Mouse (Mus musculus) cortical plate, adult 2 months (tissue): ENCODE data around the gene Wnt1.

Source experiments
- CTCF ChIP-seq: fragments of 200-500 bp; IDR thresholded peaks from 2 replicates; pipeline ENCODE4 v1.5.1; 2011; ENCODE audit warnings: mild to moderate bottlenecking, control low read depth, low read length; ENCODE audit not compliant: insufficient read depth; ENCODE audit errors: extremely low read depth
- POLR2A ChIP-seq: fragments of 200-500 bp; IDR thresholded peaks from 2 replicates; pipeline ENCODE4 v1.6.1; 2011; ENCODE audit warnings: mild to moderate bottlenecking, low read length, control low read depth; ENCODE audit not compliant: insufficient read depth; ENCODE audit errors: extremely low read depth

- TF ChIP-seq CTCF (no peak), POLR2A (no peak)
These were observed 36.6 kb upstream of the Wnt1 start for GRCm38 (mm10) chr15:98753021-98753423.
